Mouse (Mus musculus): ENCODE measurements around the gene Naglu. TPM values are rescaled to one million over a fixed set of nuclear protein-coding genes. Genes with fewer than 3 reads are reported as not detected.

The Naglu gene
- polyA plus RNA-seq, 1 experiment = 12.5 TPM

GRCm38 (mm10) chr11:101037795-101038194 is 32.0 kb upstream of the Naglu start:
- TF ChIP-seq CTCF (IDR thresholded peaks at IDR 0.05; ENCODE audit: borderline replicate concordance, extremely low read depth, insufficient read depth, insufficient read length) (no peak), POLR2A (IDR thresholded peaks at IDR 0.05; ENCODE audit: borderline replicate concordance, extremely low read depth, insufficient read depth, insufficient read length, poor library complexity, severe bottlenecking) (no peak)
- DNase-seq (ENCODE audit: low read depth) = no peak

- no peak for DNase-seq (ENCODE audit: low read depth)
- TF ChIP-seq POLR2A (IDR thresholded peaks at IDR 0.05; ENCODE audit: borderline replicate concordance, extremely low read depth, insufficient read depth, insufficient read length, poor library complexity, severe bottlenecking) (no peak), CTCF (IDR thresholded peaks at IDR 0.05; ENCODE audit: borderline replicate concordance, extremely low read depth, insufficient read depth, insufficient read length) (no peak)
Measured at GRCm38 (mm10) chr11:101045826-101046225, 24.0 kb upstream of the Naglu start.

GRCm38 (mm10) chr11:101046440-101046839 is 23.4 kb upstream of the Naglu start:
- no peak for DNase-seq (ENCODE audit: low read depth)
- TF ChIP-seq POLR2A (IDR thresholded peaks at IDR 0.05; ENCODE audit: borderline replicate concordance, extremely low read depth, insufficient read depth, insufficient read length, poor library complexity, severe bottlenecking) (no peak), CTCF (IDR thresholded peaks at IDR 0.05; ENCODE audit: borderline replicate concordance, extremely low read depth, insufficient read depth, insufficient read length) (no peak)

GRCm38 (mm10) chr11:101047502-101047901 is 22.3 kb upstream of the Naglu start:
- TF ChIP-seq POLR2A (IDR thresholded peaks at IDR 0.05; ENCODE audit: borderline replicate concordance, extremely low read depth, insufficient read depth, insufficient read length, poor library complexity, severe bottlenecking) = no peak
- TF ChIP-seq CTCF (IDR thresholded peaks at IDR 0.05; ENCODE audit: borderline replicate concordance, extremely low read depth, insufficient read depth, insufficient read length) = no peak
- no peak for DNase-seq (ENCODE audit: low read depth)

- no peak for DNase-seq (ENCODE audit: low read depth)
- TF ChIP-seq POLR2A (IDR thresholded peaks at IDR 0.05; ENCODE audit: borderline replicate concordance, extremely low read depth, insufficient read depth, insufficient read length, poor library complexity, severe bottlenecking) (no peak), CTCF (IDR thresholded peaks at IDR 0.05; ENCODE audit: borderline replicate concordance, extremely low read depth, insufficient read depth, insufficient read length) (no peak)
Measured at GRCm38 (mm10) chr11:101050359-101050758, 19.5 kb upstream of the Naglu start.

- TF ChIP-seq CTCF (IDR thresholded peaks at IDR 0.05; ENCODE audit: borderline replicate concordance, extremely low read depth, insufficient read depth, insufficient read length) (no peak), POLR2A (IDR thresholded peaks at IDR 0.05; ENCODE audit: borderline replicate concordance, extremely low read depth, insufficient read depth, insufficient read length, poor library complexity, severe bottlenecking) (no peak)
- DNase-seq (ENCODE audit: low read depth) = no peak
Measured at GRCm38 (mm10) chr11:101051051-101051493, 18.7 kb upstream of the Naglu start.

- TF ChIP-seq CTCF (IDR thresholded peaks at IDR 0.05; ENCODE audit: borderline replicate concordance, extremely low read depth, insufficient read depth, insufficient read length) (no peak), POLR2A (IDR thresholded peaks at IDR 0.05; ENCODE audit: borderline replicate concordance, extremely low read depth, insufficient read depth, insufficient read length, poor library complexity, severe bottlenecking) (no peak)
- no peak for DNase-seq (ENCODE audit: low read depth)
Measured at GRCm38 (mm10) chr11:101051617-101052016, 18.2 kb upstream of the Naglu start.

GRCm38 (mm10) chr11:101052751-101053473 is 16.9 kb upstream of the Naglu start:
- no peak for DNase-seq (ENCODE audit: low read depth)
- no peak for TF ChIP-seq POLR2A (IDR thresholded peaks at IDR 0.05; ENCODE audit: borderline replicate concordance, extremely low read depth, insufficient read depth, insufficient read length, poor library complexity, severe bottlenecking)
- no peak for TF ChIP-seq CTCF (IDR thresholded peaks at IDR 0.05; ENCODE audit: borderline replicate concordance, extremely low read depth, insufficient read depth, insufficient read length)

GRCm38 (mm10) chr11:101053974-101054373 is 15.8 kb upstream of the Naglu start:
- DNase-seq (ENCODE audit: low read depth) = no peak
- peak; percentile 40; the same call in 1 of the 2 replicates for TF ChIP-seq CTCF (IDR thresholded peaks at IDR 0.05; ENCODE audit: borderline replicate concordance, extremely low read depth, insufficient read depth, insufficient read length)
- no peak for TF ChIP-seq POLR2A (IDR thresholded peaks at IDR 0.05; ENCODE audit: borderline replicate concordance, extremely low read depth, insufficient read depth, insufficient read length, poor library complexity, severe bottlenecking)

GRCm38 (mm10) chr11:101055418-101055817 is 14.4 kb upstream of the Naglu start:
- TF ChIP-seq POLR2A (IDR thresholded peaks at IDR 0.05; ENCODE audit: borderline replicate concordance, extremely low read depth, insufficient read depth, insufficient read length, poor library complexity, severe bottlenecking) (no peak), CTCF (IDR thresholded peaks at IDR 0.05; ENCODE audit: borderline replicate concordance, extremely low read depth, insufficient read depth, insufficient read length) (no peak)
- DNase-seq (ENCODE audit: low read depth) = no peak

- TF ChIP-seq CTCF (IDR thresholded peaks at IDR 0.05; ENCODE audit: borderline replicate concordance, extremely low read depth, insufficient read depth, insufficient read length) (no peak), POLR2A (IDR thresholded peaks at IDR 0.05; ENCODE audit: borderline replicate concordance, extremely low read depth, insufficient read depth, insufficient read length, poor library complexity, severe bottlenecking) (no peak)
- no peak for DNase-seq (ENCODE audit: low read depth)
Measured at GRCm38 (mm10) chr11:101056885-101057284, 12.9 kb upstream of the Naglu start.

GRCm38 (mm10) chr11:101057860-101058259 is 12.0 kb upstream of the Naglu start:
- no peak for TF ChIP-seq POLR2A (IDR thresholded peaks at IDR 0.05; ENCODE audit: borderline replicate concordance, extremely low read depth, insufficient read depth, insufficient read length, poor library complexity, severe bottlenecking)
- TF ChIP-seq CTCF (IDR thresholded peaks at IDR 0.05; ENCODE audit: borderline replicate concordance, extremely low read depth, insufficient read depth, insufficient read length) = peak; percentile 80
- DNase-seq (ENCODE audit: low read depth) = peak; percentile 78

All from brain, embryonic 14.5 days (tissue).